Mouse (Mus musculus) neural tube, embryonic 14.5 days (tissue): Measurements from ENCODE around the gene Serp2. TPM values are rescaled to one million over a fixed set of nuclear protein-coding genes. Genes with fewer than 3 reads are reported as not detected.

Experiments used
- ATAC-seq: fragments of 200-750 bp; cut with Nextera tagmentation; 2 replicates; pipeline ENCODE4 v1.8.0; 2017; ENCODE audit warnings: low read depth, mild to moderate bottlenecking, moderate TSS enrichment, moderate library complexity
- H3K27ac ChIP-seq: fragments of 300-500 bp; sonication (generic); 2 replicates; pipeline ENCODE4 v1.5.1; 2014; ENCODE audit warnings: low read depth, mild to moderate bottlenecking, control low read depth, low read length, moderate library complexity, mixed read lengths
- H3K27me3 ChIP-seq: fragments of 300-500 bp; sonication (generic); 2 replicates; pipeline ENCODE4 v1.6.1; 2014; ENCODE audit warnings: low read length; ENCODE audit not compliant: control insufficient read depth, insufficient read depth
- H3K36me3 ChIP-seq: fragments of 300-500 bp; sonication (generic); 2 replicates; pipeline ENCODE4 v1.6.1; 2014; ENCODE audit warnings: low read length, mixed read lengths; ENCODE audit not compliant: control insufficient read depth, insufficient read depth
- H3K4me1 ChIP-seq: fragments of 300-500 bp; sonication (generic); 2 replicates; pipeline ENCODE4 v1.6.1; 2014; ENCODE audit warnings: low read length; ENCODE audit not compliant: control insufficient read depth, insufficient read depth
- H3K4me2 ChIP-seq: fragments of 300-500 bp; sonication (generic); 2 replicates; pipeline ENCODE4 v1.6.1; 2014; ENCODE audit warnings: mild to moderate bottlenecking, low read depth, low read length, control low read depth
- H3K4me3 ChIP-seq: fragments of 300-500 bp; sonication (generic); 2 replicates; pipeline ENCODE4 v1.5.1; 2014; ENCODE audit warnings: low read depth, low read length, control low read depth, mixed read lengths
- H3K9ac ChIP-seq: fragments of 300-500 bp; sonication (generic); replicated peaks from 2 replicates; pipeline ENCODE4 v1.6.1; 2014; ENCODE audit warnings: low read depth, mild to moderate bottlenecking, control low read depth, low read length, mixed read lengths
- H3K9me3 ChIP-seq: fragments of 300-500 bp; sonication (generic); 2 replicates; pipeline ENCODE4 v1.6.1; 2016; ENCODE audit warnings: low read length; ENCODE audit not compliant: control insufficient read depth
- WGBS: fragments of 180-500 bp; shearing (Covaris S2); extraction: QIAGEN DNeasy Blood & Tissue Kit; methylation state at CpG from one replicate; pipeline ENCODE4 v1.1.7; 2014; 5-methylcytosine and 5-hydroxymethylcytosine counted together
- polyA plus RNA-seq: library from polyadenylated mRNA; unstranded; fragments of >200 nt; fragmentation: Nextera tagmentation; extraction: Ambion mirVana; gene quantifications from 2 replicates; pipeline ENCODE4 v1.2.1, GENCODE M21; 2014

Serp2 gene
- polyA plus RNA-seq, 1 experiment from 2014 or later, result 265 TPM

DNA sequence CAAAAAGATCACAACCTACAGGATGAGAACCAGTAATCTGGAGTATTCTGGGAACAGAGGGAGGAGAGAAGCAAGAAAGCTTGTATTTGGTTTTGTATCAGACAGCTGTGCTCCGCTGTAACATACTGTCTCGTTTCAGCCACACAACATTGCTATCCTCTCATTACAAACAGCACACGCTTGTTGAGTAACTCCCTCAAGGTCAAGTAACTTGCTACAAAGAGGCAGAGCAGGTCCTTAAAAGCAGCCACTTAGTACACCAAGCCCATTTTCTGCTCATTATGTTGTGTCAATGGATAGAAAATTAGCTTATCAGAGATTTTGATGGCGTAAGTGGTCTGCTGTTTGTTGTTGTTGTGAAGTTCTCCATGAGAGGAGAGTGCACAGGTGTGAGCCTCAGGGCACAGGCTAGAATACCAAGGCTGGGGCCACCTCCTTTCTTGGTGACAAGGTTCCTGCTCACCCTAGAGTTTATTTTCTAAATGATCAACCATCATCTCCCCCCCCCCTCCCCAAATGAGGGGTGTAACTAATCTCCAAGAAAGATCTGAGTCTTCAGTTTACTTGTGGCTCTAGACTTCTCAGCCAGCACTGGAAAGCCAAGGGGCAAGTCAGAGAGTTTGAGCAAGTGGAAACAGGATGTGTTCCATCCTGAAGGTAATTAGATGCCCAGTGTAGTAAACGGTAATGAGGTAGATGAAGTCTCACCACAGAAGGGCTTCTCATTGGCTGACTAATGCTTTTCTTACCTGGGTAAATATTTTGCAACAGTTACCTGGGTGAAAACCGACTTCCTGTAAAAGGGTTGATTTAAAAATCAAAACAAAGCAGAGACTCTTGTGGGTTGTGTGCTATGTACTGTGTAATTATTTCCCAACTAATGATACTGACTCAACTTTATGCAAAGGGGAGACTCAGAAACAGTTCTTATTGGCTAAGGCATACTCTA lies 25.6 kb upstream of the Serp2 start:
- WGBS, result 89% methylated on average over 6 of the region's 6 CpGs
- no peaks in the 10 kb centered on the region; the same call in 1 of the 2 replicates for H3K9me3 ChIP-seq
- ATAC-seq, result no peak

DNA sequence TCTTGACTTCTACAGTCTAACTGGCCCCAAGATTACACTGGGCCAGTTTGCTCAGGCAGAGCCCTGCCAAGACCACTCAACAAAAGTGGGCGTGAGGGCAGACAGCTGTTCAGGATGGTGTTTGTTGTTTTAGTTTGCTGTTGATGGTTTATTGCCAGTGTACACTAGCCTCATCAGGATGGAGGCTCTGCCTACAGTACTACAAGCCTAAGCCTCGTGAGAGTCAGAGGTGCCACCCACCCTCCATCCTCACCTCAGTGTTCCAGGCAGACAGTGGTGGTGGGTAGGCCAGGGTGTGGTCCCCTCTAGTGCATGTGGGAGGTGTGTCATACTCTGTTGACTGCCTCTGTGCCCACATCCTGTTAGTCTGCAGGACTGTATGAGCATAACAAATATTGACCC lies 23.0 kb upstream of the Serp2 start:
- Histone ChIP-seq H3K27ac (no peak overlapping the region), H3K9ac (no peak overlapping the region), H3K9me3 (no peaks in the 10 kb centered on the region; the same call in 1 of the 2 replicates), H3K36me3 (no peaks in the 10 kb centered on the region), H3K4me3 (no peak overlapping the region), H3K4me1 (no peaks in the 10 kb centered on the region), H3K4me2 (no peak overlapping the region), H3K27me3 (no peaks in the 10 kb centered on the region)
- 77% methylated on average over 2 of the region's 2 CpGs for WGBS
- ATAC-seq, result no peak

More for the DNA sequence above, 25.6 kb upstream of the Serp2 start:
- H3K27ac ChIP-seq, result no peak overlapping the region
- H3K4me3 ChIP-seq, result no peak overlapping the region
- no peaks in the 10 kb centered on the region for H3K36me3 ChIP-seq
- H3K4me2 ChIP-seq, result no peak overlapping the region
- H3K4me1 ChIP-seq, result no peaks in the 10 kb centered on the region
- H3K9ac ChIP-seq, result no peak overlapping the region
- H3K27me3 ChIP-seq, result no peaks in the 10 kb centered on the region

DNA sequence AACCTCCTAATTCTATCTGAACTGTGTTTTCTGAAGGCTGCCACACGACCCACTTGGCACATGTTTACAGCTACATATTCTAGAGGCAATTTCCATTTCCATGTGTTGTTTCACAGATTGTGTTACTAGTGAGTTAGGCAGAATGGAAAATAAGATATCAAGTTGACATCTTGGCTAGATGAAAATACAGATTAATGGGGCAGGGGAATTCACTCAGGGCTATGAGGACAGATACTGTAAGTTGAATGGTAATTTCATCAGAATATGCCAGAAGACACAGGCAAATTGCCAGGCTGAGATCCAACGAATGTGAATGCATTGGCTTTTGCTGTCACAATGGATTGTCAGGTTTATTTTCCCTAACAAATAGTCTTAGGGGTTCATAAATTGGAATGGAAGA lies 21.2 kb upstream of the Serp2 start:
- 59% methylated on average over 2 of the region's 2 CpGs for WGBS

DNA sequence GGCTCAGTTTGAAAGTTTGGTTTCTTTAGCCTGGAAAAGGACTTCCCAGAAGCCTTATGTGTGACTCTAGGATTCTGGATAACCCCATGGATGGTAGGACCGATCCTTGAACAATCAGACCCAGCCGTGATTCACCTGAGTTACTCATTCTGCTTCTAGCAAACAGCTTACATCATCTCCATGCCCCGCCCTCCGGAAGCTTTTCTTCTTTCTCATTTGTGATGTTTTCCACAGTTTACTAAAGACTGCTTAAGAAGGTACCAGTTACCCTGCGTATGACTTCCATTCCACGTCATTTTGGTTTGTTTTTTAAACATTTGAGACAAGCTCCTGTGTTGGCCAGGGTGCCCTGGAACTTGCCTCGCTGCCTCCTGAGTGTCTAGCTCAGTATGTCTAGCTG lies 13.6 kb upstream of the Serp2 start:
- H3K27ac ChIP-seq, result no peak overlapping the region
- no peaks in the 10 kb centered on the region for H3K27me3 ChIP-seq
- 90% methylated on average over 7 of the region's 7 CpGs for WGBS
- H3K4me2 ChIP-seq, result no peak overlapping the region
- no peak overlapping the region for H3K4me3 ChIP-seq
- no peak for ATAC-seq
- no peaks in the 10 kb centered on the region for H3K9me3 ChIP-seq
- no peaks in the 10 kb centered on the region for H3K36me3 ChIP-seq
- no peak overlapping the region for H3K9ac ChIP-seq
- no peaks in the 10 kb centered on the region for H3K4me1 ChIP-seq

More for the DNA sequence above, 21.2 kb upstream of the Serp2 start:
- ATAC-seq, result no peak
- H3K9ac ChIP-seq, result no peak overlapping the region
- no peak overlapping the region for H3K4me2 ChIP-seq
- no peak overlapping the region for H3K27ac ChIP-seq
- H3K27me3 ChIP-seq, result no peaks in the 10 kb centered on the region
- H3K9me3 ChIP-seq, result no peaks in the 10 kb centered on the region
- no peaks in the 10 kb centered on the region for H3K36me3 ChIP-seq
- H3K4me1 ChIP-seq, result no peaks in the 10 kb centered on the region
- no peak overlapping the region for H3K4me3 ChIP-seq

DNA sequence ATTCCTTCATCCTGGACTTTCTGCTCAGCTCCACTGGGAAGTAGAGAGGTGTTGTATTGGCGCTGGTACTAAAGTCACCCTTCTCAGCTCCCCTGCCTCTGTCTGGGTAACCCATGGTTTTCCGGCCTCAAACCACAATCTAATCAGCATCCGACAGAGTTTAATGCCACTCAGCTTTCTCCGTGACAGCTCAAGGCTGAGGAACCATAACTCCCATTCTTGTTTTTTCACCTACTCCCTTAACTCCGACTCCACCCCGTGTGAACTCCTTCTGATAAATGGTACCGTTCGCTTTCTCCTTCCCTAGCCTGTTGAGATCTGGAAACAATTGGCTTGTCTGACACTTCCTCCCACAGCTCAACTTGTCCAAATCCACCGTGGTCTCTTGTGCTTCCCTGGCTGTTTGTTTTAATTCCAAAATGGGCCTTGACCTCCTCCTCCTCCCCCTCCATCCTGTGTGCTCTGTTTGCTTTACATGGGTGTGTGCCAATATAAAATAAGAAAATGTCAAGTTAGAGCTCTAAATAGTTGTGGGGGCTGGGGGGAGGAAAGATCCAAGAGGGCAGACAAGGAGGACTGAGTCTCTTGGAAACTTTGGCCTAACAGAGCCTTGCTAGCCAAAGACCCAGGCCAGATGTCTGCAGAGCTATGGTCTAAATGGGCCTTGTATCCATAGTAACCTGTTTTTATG lies 12.7 kb upstream of the Serp2 start:
- no peaks in the 10 kb centered on the region for H3K9me3 ChIP-seq
- H3K36me3 ChIP-seq, result no peaks in the 10 kb centered on the region
- no peak overlapping the region for H3K9ac ChIP-seq
- H3K27me3 ChIP-seq, result no peaks in the 10 kb centered on the region
- H3K27ac ChIP-seq, result no peak overlapping the region
- H3K4me1 ChIP-seq, result no peaks in the 10 kb centered on the region
- WGBS, result 66% methylated on average over 9 of the region's 9 CpGs
- no peak overlapping the region for H3K4me3 ChIP-seq
- no peak overlapping the region for H3K4me2 ChIP-seq
- no peak for ATAC-seq

DNA sequence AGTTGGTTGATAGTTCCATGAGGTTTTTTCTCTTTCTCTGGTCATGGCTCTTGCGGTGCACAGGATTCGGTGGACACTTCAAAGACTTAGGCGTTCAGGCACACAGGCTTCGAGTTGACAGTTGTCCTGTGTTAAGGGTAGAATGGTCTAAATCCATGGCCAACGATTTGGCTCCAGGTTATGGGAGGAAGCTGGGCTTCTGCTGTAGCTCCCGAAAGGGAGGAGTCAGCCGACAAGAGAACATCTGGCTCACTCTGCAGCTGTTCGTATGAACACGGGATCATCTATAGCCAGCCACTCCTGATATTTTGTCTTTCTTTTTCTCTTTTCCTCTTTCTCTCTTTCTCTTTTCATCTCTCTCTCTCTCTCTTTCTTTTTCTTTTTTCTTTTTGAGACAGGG lies 11.9 kb upstream of the Serp2 start:
- no peak overlapping the region for H3K9ac ChIP-seq
- H3K9me3 ChIP-seq, result no peaks in the 10 kb centered on the region
- no peaks in the 10 kb centered on the region for H3K4me1 ChIP-seq
- no peak overlapping the region for H3K4me2 ChIP-seq
- H3K27me3 ChIP-seq, result no peaks in the 10 kb centered on the region
- ATAC-seq, result no peak
- no peak overlapping the region for H3K27ac ChIP-seq
- no peaks in the 10 kb centered on the region for H3K36me3 ChIP-seq
- no peak overlapping the region for H3K4me3 ChIP-seq
- 89% methylated on average over 9 of the region's 9 CpGs for WGBS

DNA sequence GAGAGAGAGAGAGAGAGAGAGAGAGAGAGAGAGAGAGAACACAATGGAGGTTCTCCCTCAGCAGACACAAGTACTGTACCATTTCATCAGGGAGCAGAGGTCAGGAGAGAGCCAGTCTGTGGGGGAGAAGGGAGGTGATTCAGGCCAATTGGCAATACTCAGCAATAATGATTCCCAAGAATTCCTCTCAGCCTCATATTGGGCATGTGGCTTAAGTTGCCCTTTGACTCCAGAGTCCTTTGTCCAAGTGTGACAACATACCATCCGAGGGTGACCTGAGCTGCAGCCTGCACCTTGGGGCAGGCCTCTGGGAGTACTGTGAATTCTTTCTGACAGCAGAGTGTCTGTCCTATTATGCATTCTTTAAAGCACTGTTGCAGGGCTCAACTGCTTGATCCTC lies 10.6 kb upstream of the Serp2 start:
- no peak overlapping the region for H3K27ac ChIP-seq
- 52% methylated on average over 1 of the region's 1 CpGs for WGBS
- no peak overlapping the region for H3K4me2 ChIP-seq
- no peaks in the 10 kb centered on the region for H3K36me3 ChIP-seq
- no peaks in the 10 kb centered on the region for H3K27me3 ChIP-seq
- H3K4me1 ChIP-seq, result no peaks in the 10 kb centered on the region
- no peaks in the 10 kb centered on the region for H3K9me3 ChIP-seq
- no peak for ATAC-seq
- H3K4me3 ChIP-seq, result no peak overlapping the region
- H3K9ac ChIP-seq, result no peak overlapping the region

DNA sequence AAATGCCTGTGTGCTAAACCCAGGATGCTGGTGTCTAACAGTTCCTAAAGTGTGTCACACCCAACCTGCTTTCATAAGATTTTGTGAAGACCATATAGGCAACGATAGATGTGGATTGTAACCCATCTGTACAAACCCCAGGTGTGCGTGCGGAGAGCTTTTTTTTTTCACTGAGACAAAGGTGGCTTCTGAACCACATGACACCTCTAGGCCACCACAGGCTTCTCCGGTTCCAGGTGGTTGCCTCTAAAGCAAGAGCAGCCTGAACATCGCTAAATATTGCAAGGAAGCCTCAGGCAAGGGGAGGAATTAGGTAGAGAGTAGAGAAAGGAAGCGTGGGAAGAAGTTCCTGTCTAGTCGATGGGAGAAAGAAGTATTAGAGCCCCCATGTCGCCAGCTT lies 10.0 kb upstream of the Serp2 start:
- Histone ChIP-seq H3K9ac (no peak overlapping the region), H3K4me3 (no peak overlapping the region), H3K27me3 (no peaks in the 10 kb centered on the region), H3K4me1 (no peaks in the 10 kb centered on the region), H3K27ac (no peak overlapping the region), H3K36me3 (no peaks in the 10 kb centered on the region), H3K4me2 (no peak overlapping the region), H3K9me3 (no peaks in the 10 kb centered on the region)
- 83% methylated on average over 8 of the region's 8 CpGs for WGBS
- no peak for ATAC-seq

DNA sequence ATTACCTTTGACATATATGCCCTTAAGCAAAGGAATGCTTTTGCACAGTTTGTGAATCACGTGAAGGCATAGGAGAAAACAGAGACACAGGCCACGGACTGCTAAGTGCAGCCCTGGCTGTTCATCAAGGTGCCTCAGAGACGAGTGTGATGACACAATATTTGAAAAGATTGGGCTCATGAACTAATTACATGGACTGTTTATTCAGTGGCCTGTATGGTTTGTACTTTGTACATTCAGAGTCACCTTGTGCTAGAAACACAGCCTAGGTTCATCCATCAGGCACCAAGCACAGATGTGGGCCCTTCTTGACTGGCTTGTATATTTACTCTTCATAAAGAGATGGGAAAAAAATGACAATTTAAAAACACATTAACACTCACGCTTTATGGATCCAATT lies 9.5 kb upstream of the Serp2 start:
- Histone ChIP-seq H3K27ac (no peak overlapping the region), H3K27me3 (no peaks in the 10 kb centered on the region), H3K4me2 (no peak overlapping the region), H3K4me3 (no peak overlapping the region), H3K9me3 (no peaks in the 10 kb centered on the region), H3K4me1 (no peaks in the 10 kb centered on the region), H3K36me3 (no peaks in the 10 kb centered on the region), H3K9ac (no peak overlapping the region)
- ATAC-seq, result no peak
- 83% methylated on average over 4 of the region's 4 CpGs for WGBS
